Mouse (Mus musculus) midbrain, embryonic 16.5 days (tissue): ENCODE data around the gene Pcbp3. TPM values are rescaled to one million over a fixed set of nuclear protein-coding genes. Genes with fewer than 3 reads are reported as not detected.

Source experiments
- polyA plus RNA-seq: library from polyadenylated mRNA; unstranded; fragments of >200 nt; fragmentation: Nextera tagmentation; extraction: Ambion mirVana; gene quantifications from 2 replicates; pipeline ENCODE4 v1.2.1, GENCODE M21; 2015

The Pcbp3 gene
- polyA plus RNA-seq, 1 experiment from 2014 or later: 78.8 TPM

Other genes with a start within 250 kb of the Pcbp3 start
- gene Col6a1, start 235.7 kb downstream of the Pcbp3 start, polyA plus RNA-seq: 14.0 and 17.0 TPM in 2 replicates
- 44.2 and 44.4 TPM in 2 replicates for gene Slc19a1, start 70.4 kb upstream of the Pcbp3 start, polyA plus RNA-seq
- 20.4 and 25.3 TPM in 2 replicates for gene Col18a1, start 204.7 kb upstream of the Pcbp3 start, polyA plus RNA-seq